1 mouse cellular context compared by ENCODE assay signal in the genomic region with DNA sequence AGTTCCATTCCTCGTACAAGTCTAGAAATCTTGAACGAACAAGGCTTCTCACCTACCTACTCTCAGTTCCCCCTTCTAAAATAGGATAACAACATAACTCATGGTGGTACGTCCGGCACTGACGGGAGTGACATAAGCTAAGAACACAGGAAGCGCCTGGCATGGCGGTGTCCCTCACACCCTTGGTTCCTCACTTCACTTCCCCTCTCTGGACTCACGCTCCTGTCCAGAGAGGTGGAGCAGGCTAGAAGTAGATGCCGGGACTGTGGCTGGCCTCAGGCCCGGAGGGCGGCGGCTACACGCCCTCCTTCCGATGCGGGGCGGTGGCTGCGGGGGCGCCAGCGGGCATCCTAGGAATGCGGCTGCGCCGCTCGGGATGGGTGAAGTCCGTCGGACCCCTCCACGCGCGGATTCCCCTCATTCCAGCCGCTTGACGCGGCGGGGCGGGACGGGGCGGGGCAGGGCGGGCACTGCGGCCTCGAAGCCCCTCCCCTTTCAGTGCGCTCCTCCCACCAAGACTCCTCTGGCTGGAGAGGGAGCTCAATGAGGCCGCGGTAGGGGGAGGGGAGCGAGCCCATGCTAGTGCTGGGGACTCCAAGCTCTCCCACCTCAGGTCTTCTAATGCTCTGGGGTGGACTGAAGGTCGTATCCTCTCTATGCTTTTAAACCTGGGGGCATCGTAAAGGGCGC.
TF ChIP-seq lines count a peak whose summit lies in the region.

No protein-coding gene starts in this region.

TF ChIP-seq in CH12.LX, 34 proteins besides CTCF, POLR2A, EP300 and RAD21:
- no peak for TF ChIP-seq ZKSCAN1 (IDR thresholded peaks at IDR 0.05; ENCODE audit: borderline replicate concordance, low read depth, low read length)
- no peak; the same call in 1 of the 2 replicates for TF ChIP-seq CHD1 (IDR thresholded peaks at IDR 0.05; ENCODE audit: low read depth, low read length)
- TF ChIP-seq ELF1 (IDR thresholded peaks at IDR 0.05; ENCODE audit: low read depth, low read length) = peak; percentile 86
- peak; percentile 91 for TF ChIP-seq RCOR1 (conservative IDR thresholded peaks at IDR 0.05; ENCODE audit: low read depth, low read length)
- no peak for TF ChIP-seq SMC3 (IDR thresholded peaks at IDR 0.05; ENCODE audit: low read depth, low read length)
- TF ChIP-seq KAT2A (IDR thresholded peaks at IDR 0.05; ENCODE audit: insufficient replicate concordance, low read length) = no peak
- peak; percentile 93 for TF ChIP-seq CHD2 (IDR thresholded peaks at IDR 0.05; ENCODE audit: low read length)
- peak; percentile 91 for TF ChIP-seq MXI1 (IDR thresholded peaks at IDR 0.05; ENCODE audit: low read depth, low read length)
- no peak for TF ChIP-seq POLR2AphosphoS2 (IDR thresholded peaks at IDR 0.05; ENCODE audit: low read depth, low read length)
- TF ChIP-seq PAX5 (IDR thresholded peaks at IDR 0.05; ENCODE audit: low read length) = no peak
- peak; percentile 89 for TF ChIP-seq TCF12 (IDR thresholded peaks at IDR 0.05; ENCODE audit: low read depth, low read length)
- no peak for TF ChIP-seq USF1 (IDR thresholded peaks at IDR 0.05; ENCODE audit: low read depth, low read length)
- TF ChIP-seq UBTF (IDR thresholded peaks at IDR 0.05; ENCODE audit: low read depth, low read length) = peak; percentile 54; the same call in 1 of the 2 replicates
- no peak for TF ChIP-seq ZNF384 (IDR thresholded peaks at IDR 0.05; ENCODE audit: low read depth, low read length)
- TF ChIP-seq BHLHE40 (IDR thresholded peaks at IDR 0.05; ENCODE audit: low read depth, low read length) = peak; percentile 93
- TF ChIP-seq ZC3H11A (IDR thresholded peaks at IDR 0.05; ENCODE audit: low read depth, low read length) = no peak
- peak; percentile 34; the same call in 1 of the 2 replicates for TF ChIP-seq MAZ (IDR thresholded peaks at IDR 0.05; ENCODE audit: low read depth, low read length)
- peak; percentile 86; the same call in 1 of the 2 replicates for TF ChIP-seq MAX (IDR thresholded peaks at IDR 0.05; ENCODE audit: low read length)
- TF ChIP-seq E2F4 (IDR thresholded peaks at IDR 0.05; ENCODE audit: insufficient replicate concordance, low read depth, low read length) = peak; percentile 11; the same call in 1 of the 2 replicates
- peak; percentile 99 for TF ChIP-seq IRF4 (IDR thresholded peaks at IDR 0.05; ENCODE audit: low read depth, low read length)
- TF ChIP-seq NELFE (IDR thresholded peaks at IDR 0.05; ENCODE audit: low read depth, low read length) = peak; percentile 46
- TF ChIP-seq NRF1 (IDR thresholded peaks at IDR 0.05; ENCODE audit: low read depth, low read length) = peak; percentile 59
- TF ChIP-seq ZMIZ1 (IDR thresholded peaks at IDR 0.05; ENCODE audit: low read depth, low read length) = peak; percentile 83; the same call in 1 of the 2 replicates
- TF ChIP-seq USF2 (conservative IDR thresholded peaks at IDR 0.05; ENCODE audit: low read depth, low read length) = no peak
- TF ChIP-seq MAFK (IDR thresholded peaks at IDR 0.05; ENCODE audit: insufficient replicate concordance, low read length) = 0 out of 2 replicates have a peak, but pooled peaks have one; percentile 9
- peak; percentile 61; the same call in 1 of the 2 replicates for TF ChIP-seq JUN (IDR thresholded peaks at IDR 0.05; ENCODE audit: insufficient read depth, low read depth, low read length)
- peak; percentile 98 for TF ChIP-seq SIN3A (IDR thresholded peaks at IDR 0.05; ENCODE audit: low read length)
- TF ChIP-seq HCFC1 (IDR thresholded peaks at IDR 0.05; ENCODE audit: low read depth, low read length) = peak; percentile 68
- TF ChIP-seq MYC (IDR thresholded peaks at IDR 0.05; ENCODE audit: low read depth, low read length) = peak; percentile 95
- no peak for TF ChIP-seq GABPA (IDR thresholded peaks at IDR 0.05; ENCODE audit: insufficient replicate concordance, low read depth, low read length)
- peak; percentile 99 for TF ChIP-seq MEF2A (IDR thresholded peaks at IDR 0.05; ENCODE audit: borderline replicate concordance, low read depth, low read length)
- peak; percentile 97 for TF ChIP-seq ETS1 (conservative IDR thresholded peaks at IDR 0.05; ENCODE audit: low read depth, low read length)
- peak; percentile 81 for TF ChIP-seq TBP (conservative IDR thresholded peaks at IDR 0.05; ENCODE audit: low read depth, low read length)
- no peak; the same call in 1 of the 2 replicates for TF ChIP-seq JUND (conservative IDR thresholded peaks at IDR 0.05; ENCODE audit: low read depth, low read length)
